Mouse (Mus musculus): Measurements from ENCODE around the gene Gm28308. TPM values are rescaled to one million over a fixed set of nuclear protein-coding genes. Genes with fewer than 3 reads are reported as not detected.

Gm28308 gene
- polyA plus RNA-seq, 1 experiment from 2014 or later, result 0.92 TPM

- WGBS, result under 1% methylated on average over 35 of the region's 35 CpGs
- Histone ChIP-seq H3K4me3 (replicated peaks) (peak overlapping the region; percentile 37), H3K36me3 (0 out of 2 replicates have a peak, but pooled peaks cover 4% of the 10 kb centered on the region), H3K27ac (peak overlapping the region; percentile 97), H3K4me2 (peak overlapping the region; percentile 70), H3K27me3 (no peaks in the 10 kb centered on the region), H3K4me1 (peaks cover 83% of the 10 kb centered on the region), H3K9ac (peak overlapping the region; percentile 48), H3K9me3 (replicated peaks) (no peaks in the 10 kb centered on the region)
- peak; percentile 50 for ATAC-seq (replicated peaks; ENCODE audit: low FRiP score)
These were observed 40.6 kb downstream of the Gm28308 start for GRCm38 (mm10) chr6:52172501-52172900.

DNA sequence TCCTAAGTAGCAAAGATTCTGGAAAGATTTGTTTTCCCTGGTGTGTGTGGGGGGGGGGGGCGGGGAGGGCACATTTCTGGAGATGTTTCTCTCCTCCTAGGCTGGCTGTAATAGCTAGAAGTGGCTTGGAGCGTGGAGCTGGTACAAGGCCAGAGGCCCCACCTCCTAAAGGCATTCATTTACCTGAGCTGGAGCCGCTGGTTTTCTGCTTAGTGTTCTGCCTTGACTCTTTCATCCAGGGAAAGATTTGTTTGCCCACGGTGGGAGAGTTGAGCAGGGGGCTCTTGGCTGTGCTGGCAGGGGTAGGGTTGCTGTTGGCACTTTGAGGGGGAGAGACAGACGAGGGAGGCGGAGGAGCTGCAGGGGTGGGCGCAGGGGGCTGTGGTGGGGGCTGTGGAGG lies 41.2 kb downstream of the Gm28308 start:
- WGBS, result 13% methylated on average over 7 of the region's 7 CpGs
- ATAC-seq (replicated peaks; ENCODE audit: low FRiP score), result peak; percentile 0; the same call in 1 of the 2 replicates
- Histone ChIP-seq H3K27ac (peak overlapping the region; percentile 97), H3K36me3 (0 out of 2 replicates have a peak, but pooled peaks cover 4% of the 10 kb centered on the region), H3K4me1 (peaks cover 83% of the 10 kb centered on the region), H3K9ac (peak overlapping the region; percentile 48), H3K9me3 (replicated peaks) (no peaks in the 10 kb centered on the region), H3K27me3 (no peaks in the 10 kb centered on the region), H3K4me3 (replicated peaks) (peak overlapping the region; percentile 37), H3K4me2 (peak overlapping the region; percentile 70)

GRCm38 (mm10) chr6:52171331-52171730 lies 41.8 kb downstream of the Gm28308 start:
- Histone ChIP-seq H3K9ac (0 out of 2 replicates have a peak overlapping the region, but pooled peaks have one; percentile 45), H3K27me3 (no peaks in the 10 kb centered on the region), H3K4me1 (peaks cover 83% of the 10 kb centered on the region), H3K4me2 (peak overlapping the region; percentile 70; the same call in 1 of the 2 replicates), H3K9me3 (replicated peaks) (no peaks in the 10 kb centered on the region), H3K27ac (peak overlapping the region; percentile 97), H3K36me3 (0 out of 2 replicates have a peak, but pooled peaks cover 4% of the 10 kb centered on the region), H3K4me3 (replicated peaks) (no peak overlapping the region)
- WGBS, result 12% methylated on average over 4 of the region's 4 CpGs
- ATAC-seq (replicated peaks; ENCODE audit: low FRiP score), result no peak

- Histone ChIP-seq H3K4me2 (peak overlapping the region; percentile 45), H3K9me3 (replicated peaks) (no peaks in the 10 kb centered on the region), H3K9ac (peak overlapping the region; percentile 45), H3K4me3 (replicated peaks) (no peak overlapping the region), H3K4me1 (peaks cover 85% of the 10 kb centered on the region), H3K27ac (peak overlapping the region; percentile 97), H3K36me3 (0 out of 2 replicates have a peak, but pooled peaks cover 4% of the 10 kb centered on the region), H3K27me3 (no peaks in the 10 kb centered on the region)
- 30% methylated on average over 5 of the region's 5 CpGs for whole genome bisulfite sequencing
- ATAC-seq (replicated peaks; ENCODE audit: low FRiP score), result no peak
These were observed 42.3 kb downstream of the Gm28308 start for GRCm38 (mm10) chr6:52170898-52171223.

DNA sequence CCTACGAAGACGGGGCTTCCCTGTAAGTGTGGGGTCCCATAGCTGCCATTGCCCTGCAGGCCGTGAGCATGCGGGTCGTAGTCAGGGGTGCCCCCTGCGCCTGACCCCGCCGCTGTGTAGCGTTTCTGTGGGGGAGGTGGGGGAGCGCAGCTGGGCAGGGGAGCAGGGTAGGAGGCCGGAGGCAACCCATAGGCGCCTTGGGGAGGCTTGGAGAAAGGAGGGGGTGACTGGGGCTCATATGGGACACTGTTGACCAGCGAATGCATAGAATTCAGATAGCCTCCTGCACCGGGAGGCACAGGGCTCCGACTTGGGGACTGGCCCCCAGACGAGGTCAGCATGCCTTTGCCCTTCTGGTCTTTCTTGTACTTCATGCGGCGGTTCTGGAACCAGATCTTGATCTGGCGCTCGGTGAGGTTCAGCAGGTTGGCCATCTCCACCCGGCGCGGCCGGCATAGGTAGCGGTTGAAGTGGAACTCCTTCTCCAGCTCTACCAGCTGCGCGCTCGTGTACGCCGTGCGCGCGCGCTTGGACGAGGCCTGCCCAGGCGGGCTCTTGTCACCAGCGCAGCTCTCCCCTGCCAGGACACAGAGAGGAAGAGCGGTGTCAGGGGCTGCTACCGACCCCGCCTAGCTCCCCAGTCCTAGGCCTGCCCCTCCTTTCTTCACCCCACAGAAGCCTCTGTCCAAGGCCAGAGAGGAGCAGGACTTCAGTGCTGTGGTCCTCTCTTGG lies 42.8 kb downstream of the Gm28308 start:
- Histone ChIP-seq H3K9me3 (replicated peaks) (no peaks in the 10 kb centered on the region), H3K27me3 (no peaks in the 10 kb centered on the region), H3K4me3 (replicated peaks) (0 out of 2 replicates have a peak overlapping the region, but pooled peaks have one; percentile 6), H3K4me1 (peaks cover 90% of the 10 kb centered on the region), H3K36me3 (0 out of 2 replicates have a peak, but pooled peaks cover 4% of the 10 kb centered on the region), H3K27ac (peak overlapping the region; percentile 97), H3K4me2 (peak overlapping the region; percentile 45), H3K9ac (peak overlapping the region; percentile 45)
- WGBS, result 20% methylated on average over 40 of the region's 40 CpGs
- ATAC-seq (replicated peaks; ENCODE audit: low FRiP score), result peak; percentile 10; the same call in 1 of the 2 replicates

DNA sequence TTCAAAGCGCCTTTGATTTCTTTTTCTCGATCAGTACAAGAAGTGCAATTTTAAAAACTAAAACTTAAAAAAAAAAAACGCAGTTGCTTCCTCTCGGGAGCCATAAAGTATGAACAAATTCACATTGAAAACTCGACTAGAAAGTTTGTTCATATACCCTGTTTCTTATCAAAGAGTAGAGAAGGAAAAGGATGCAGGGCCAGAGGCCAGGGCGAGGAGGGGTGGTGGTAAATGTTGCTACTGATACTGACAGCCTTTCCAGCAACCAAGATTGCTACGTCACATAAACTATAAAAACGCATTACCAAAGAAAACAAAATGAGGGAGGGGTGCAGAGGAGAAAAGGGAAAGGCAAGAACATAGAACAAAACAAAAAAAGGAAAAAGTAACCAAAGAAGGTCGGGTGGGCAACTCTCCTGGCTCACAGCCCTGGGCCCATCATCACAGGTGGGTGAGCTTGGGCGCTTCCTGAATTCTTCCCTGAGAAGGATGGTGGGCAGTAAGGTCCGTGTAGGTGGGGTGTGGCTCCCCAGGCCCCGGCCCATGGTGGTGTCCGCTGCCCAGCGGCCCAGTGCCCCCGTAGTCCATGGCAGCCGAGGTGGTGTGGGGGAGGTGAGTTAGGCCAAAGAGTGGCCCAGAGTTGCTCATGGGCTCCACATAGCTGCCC lies 43.5 kb downstream of the Gm28308 start:
- 28% methylated on average over 16 of the region's 16 CpGs for WGBS
- Histone ChIP-seq H3K4me1 (peaks cover 91% of the 10 kb centered on the region), H3K4me2 (peak overlapping the region; percentile 45), H3K9ac (peak overlapping the region; percentile 45; the same call in 1 of the 2 replicates), H3K9me3 (replicated peaks) (no peaks in the 10 kb centered on the region), H3K27ac (peak overlapping the region; percentile 97), H3K36me3 (0 out of 2 replicates have a peak, but pooled peaks cover 4% of the 10 kb centered on the region), H3K4me3 (replicated peaks) (0 out of 2 replicates have a peak overlapping the region, but pooled peaks have one; percentile 6), H3K27me3 (no peaks in the 10 kb centered on the region)
- ATAC-seq (replicated peaks; ENCODE audit: low FRiP score), result no peak

GRCm38 (mm10) chr6:52168191-52169055 lies 44.7 kb downstream of the Gm28308 start:
- Histone ChIP-seq H3K36me3 (0 out of 2 replicates have a peak, but pooled peaks cover 4% of the 10 kb centered on the region), H3K4me1 (peaks cover 95% of the 10 kb centered on the region), H3K27me3 (no peaks in the 10 kb centered on the region), H3K9ac (peak overlapping the region; percentile 23; the same call in 1 of the 2 replicates), H3K4me2 (peak overlapping the region; percentile 49), H3K27ac (peak overlapping the region; percentile 90), H3K9me3 (replicated peaks) (no peaks in the 10 kb centered on the region), H3K4me3 (replicated peaks) (peak overlapping the region; percentile 14)
- no peak for ATAC-seq (replicated peaks; ENCODE audit: low FRiP score)
- 10% methylated on average over 42 of the region's 42 CpGs for WGBS

DNA sequence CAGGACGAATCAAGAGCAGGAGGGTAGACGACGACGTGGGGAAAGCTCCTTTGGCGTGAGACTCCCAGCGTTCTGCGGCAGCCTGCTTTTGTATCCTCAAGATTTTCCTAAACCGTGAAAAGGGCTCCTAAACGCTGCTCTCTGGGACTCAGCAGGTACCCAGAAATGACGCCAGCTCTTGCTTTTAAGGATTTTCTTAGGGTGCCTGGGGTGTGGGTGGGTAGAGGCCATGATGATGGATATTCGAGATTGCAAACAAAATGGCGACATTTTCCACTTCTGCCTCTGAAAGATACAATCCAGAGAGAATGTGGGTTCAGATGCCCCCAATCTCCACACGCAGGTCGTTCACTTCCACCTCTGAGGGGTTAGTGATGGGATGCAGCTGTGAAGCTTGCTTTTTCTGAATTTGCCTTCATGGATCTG lies 45.4 kb downstream of the Gm28308 start:
- no peaks in the 10 kb centered on the region for H3K9me3 ChIP-seq (replicated peaks)
- WGBS, result 33% methylated on average over 14 of the region's 14 CpGs
- no peak overlapping the region for H3K9ac ChIP-seq
- no peak overlapping the region for H3K4me3 ChIP-seq (replicated peaks)
- no peak for ATAC-seq (replicated peaks; ENCODE audit: low FRiP score)
- H3K27ac ChIP-seq, result peak overlapping the region; percentile 90
- peaks cover 95% of the 10 kb centered on the region for H3K4me1 ChIP-seq
- 0 out of 2 replicates have a peak overlapping the region, but pooled peaks have one; percentile 49 for H3K4me2 ChIP-seq
- 0 out of 2 replicates have a peak, but pooled peaks cover 4% of the 10 kb centered on the region for H3K36me3 ChIP-seq
- no peaks in the 10 kb centered on the region for H3K27me3 ChIP-seq

DNA sequence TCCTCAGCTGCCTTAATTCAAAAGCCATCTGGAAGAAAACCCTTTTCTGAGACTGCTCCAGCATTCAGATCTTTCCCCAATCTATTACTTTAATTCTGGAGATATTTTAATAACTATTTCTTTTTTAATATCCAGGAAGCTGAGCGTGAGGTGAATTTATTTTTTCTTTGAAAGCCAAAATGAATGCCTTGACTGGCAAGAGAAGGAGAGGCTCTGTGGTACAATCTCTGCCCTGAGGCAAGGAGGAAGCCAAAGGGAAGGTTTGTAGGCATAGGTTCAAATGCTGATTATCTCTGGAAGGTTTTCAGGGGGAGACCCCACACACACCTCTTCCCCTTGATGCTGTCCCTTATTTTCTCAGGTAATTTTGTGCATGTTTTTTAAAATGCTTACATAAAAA lies 46.0 kb downstream of the Gm28308 start:
- ATAC-seq (replicated peaks; ENCODE audit: low FRiP score), result no peak
- no peaks in the 10 kb centered on the region for H3K27me3 ChIP-seq
- H3K9me3 ChIP-seq (replicated peaks), result no peaks in the 10 kb centered on the region
- 47% methylated on average over 1 of the region's 1 CpGs for WGBS
- 0 out of 2 replicates have a peak overlapping the region, but pooled peaks have one; percentile 3 for H3K4me3 ChIP-seq (replicated peaks)
- 0 out of 2 replicates have a peak, but pooled peaks cover 4% of the 10 kb centered on the region for H3K36me3 ChIP-seq
- peak overlapping the region; percentile 90 for H3K27ac ChIP-seq
- peaks cover 94% of the 10 kb centered on the region for H3K4me1 ChIP-seq
- peak overlapping the region; percentile 49; the same call in 1 of the 2 replicates for H3K4me2 ChIP-seq
- H3K9ac ChIP-seq, result no peak overlapping the region

DNA sequence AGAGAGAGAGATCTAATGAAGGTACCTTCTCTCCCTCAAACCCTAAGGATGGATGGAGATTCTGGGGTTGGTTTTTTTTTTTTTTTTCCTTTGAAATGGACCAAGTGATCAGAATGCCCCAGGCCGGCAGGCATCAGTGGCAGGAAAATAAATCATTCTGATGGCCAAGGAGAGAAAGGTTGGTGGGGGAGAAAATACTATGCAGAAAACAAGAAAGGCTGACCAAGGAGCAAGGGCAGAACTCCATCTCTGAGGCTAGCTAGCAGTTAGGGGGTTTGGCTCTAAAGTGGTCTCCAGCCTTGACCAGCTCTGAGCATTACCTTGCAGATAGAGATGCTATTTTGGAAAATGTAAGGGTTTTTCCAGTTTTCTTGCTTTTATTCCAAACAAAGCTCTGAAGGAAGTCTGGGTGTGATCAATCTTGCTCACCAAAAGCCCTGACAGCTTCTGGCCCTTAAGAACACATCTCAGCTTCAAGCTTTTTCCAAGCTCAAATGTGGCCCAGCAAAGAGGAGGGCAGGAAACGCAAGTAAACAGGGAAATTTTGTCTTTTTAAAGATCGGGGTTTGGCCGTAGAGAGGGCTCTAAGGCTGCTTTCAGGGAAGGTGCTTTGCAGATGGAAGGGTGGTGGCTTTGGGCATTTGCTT lies 46.6 kb downstream of the Gm28308 start:
- 0 out of 2 replicates have a peak overlapping the region, but pooled peaks have one; percentile 3 for H3K4me3 ChIP-seq (replicated peaks)
- no peak for ATAC-seq (replicated peaks; ENCODE audit: low FRiP score)

More for the DNA sequence above, 46.6 kb downstream of the Gm28308 start:
- H3K4me2 ChIP-seq, result peak overlapping the region; percentile 49; the same call in 1 of the 2 replicates
- no peaks in the 10 kb centered on the region for H3K27me3 ChIP-seq
- peak overlapping the region; percentile 12; the same call in 1 of the 2 replicates for H3K9ac ChIP-seq
- WGBS, result 28% methylated on average over 4 of the region's 4 CpGs
- peaks cover 94% of the 10 kb centered on the region for H3K4me1 ChIP-seq
- peak overlapping the region; percentile 90 for H3K27ac ChIP-seq
- H3K9me3 ChIP-seq (replicated peaks), result no peaks in the 10 kb centered on the region
- H3K36me3 ChIP-seq, result 0 out of 2 replicates have a peak, but pooled peaks cover 4% of the 10 kb centered on the region

Data from kidney, embryonic 15.5 days (tissue).